Mouse (Mus musculus) limb, embryonic 11.5 days (tissue): ENCODE data around the gene Thbs3. TPM values are rescaled to one million over a fixed set of nuclear protein-coding genes. Genes with fewer than 3 reads are reported as not detected.

Source experiments
- ATAC-seq: fragments of 200-750 bp; cut with Nextera tagmentation; 2 replicates; pipeline ENCODE4 v1.8.0; 2017; ENCODE audit warnings: low read depth; ENCODE audit not compliant: insufficient number of reproducible peaks, low FRiP score, low TSS enrichment
- DNase-seq: peaks from one replicate; pipeline ENCODE4 v3.0.0-alpha.2; 2015; ENCODE audit warnings: low spot score
- H3K27ac ChIP-seq: fragments of 300-500 bp; sonication (generic); replicated peaks from 2 replicates; pipeline ENCODE4 v1.5.1; 2014; ENCODE audit warnings: low read depth, mild to moderate bottlenecking, low read length
- H3K27me3 ChIP-seq: fragments of 300-500 bp; sonication (generic); 2 replicates; pipeline ENCODE4 v1.6.1; 2014; ENCODE audit warnings: mild to moderate bottlenecking, low read length, mixed read lengths; ENCODE audit not compliant: control insufficient read depth, insufficient read depth
- H3K36me3 ChIP-seq: fragments of 300-500 bp; sonication (generic); 2 replicates; pipeline ENCODE4 v1.6.1; 2014; ENCODE audit warnings: mild to moderate bottlenecking, low read length, moderate library complexity, mixed read lengths; ENCODE audit not compliant: control insufficient read depth, insufficient read depth
- H3K4me1 ChIP-seq: fragments of 300-500 bp; sonication (generic); 2 replicates; pipeline ENCODE4 v1.6.1; 2014; ENCODE audit warnings: low read length, mixed read lengths; ENCODE audit not compliant: control insufficient read depth, insufficient read depth
- H3K4me2 ChIP-seq: fragments of 300-500 bp; sonication (generic); 2 replicates; pipeline ENCODE4 v1.6.1; 2014; ENCODE audit warnings: low read depth, mild to moderate bottlenecking, moderate library complexity; ENCODE audit not compliant: severe bottlenecking
- H3K4me3 ChIP-seq: fragments of 300-500 bp; sonication (generic); 2 replicates; pipeline ENCODE4 v1.5.1; 2014; ENCODE audit warnings: low read depth, low read length
- H3K9ac ChIP-seq: fragments of 300-500 bp; sonication (generic); 2 replicates; pipeline ENCODE4 v1.6.1; 2014; ENCODE audit warnings: mild to moderate bottlenecking, low read length
- H3K9me3 ChIP-seq: fragments of 300-500 bp; sonication (generic); 2 replicates; pipeline ENCODE4 v1.6.1; 2016; ENCODE audit warnings: low read length; ENCODE audit not compliant: control insufficient read depth
- WGBS: fragments of 180-500 bp; shearing (Covaris S2); extraction: QIAGEN DNeasy Blood & Tissue Kit; methylation state at CpG from one replicate; pipeline ENCODE4 v1.1.7; 2014; 5-methylcytosine and 5-hydroxymethylcytosine counted together
- microRNA counts: library from miRNA; unstranded; fragments of <30 nt; microRNA quantifications from one replicate; lab custom pipeline; 2016
- microRNA-seq: library from miRNA; unstranded; fragments of <30 nt; microRNA quantifications from one replicate; pipeline ENCODE4, GENCODE M21; 2016
- polyA plus RNA-seq: library from polyadenylated mRNA; unstranded; fragments of >200 nt; fragmentation: Nextera tagmentation; extraction: Ambion mirVana; gene quantifications from 2 replicates; pipeline ENCODE4 v1.2.1, GENCODE M21; 2014

Thbs3 gene
- polyA plus RNA-seq, 1 experiment from 2014 or later = 21.0 TPM

GRCm38 (mm10) chr3:89270891-89271290 lies 55.9 kb downstream of the Thbs3 start:
- H3K4me3 ChIP-seq = peak overlapping the region; percentile 42
- H3K4me2 ChIP-seq = peak overlapping the region; percentile 77; the same call in 1 of the 2 replicates
- ATAC-seq = no peak
- H3K9ac ChIP-seq = peak overlapping the region; percentile 78
- 79% methylated on average over 6 of the region's 6 CpGs for WGBS
- peaks cover 15% of the 10 kb centered on the region for H3K4me1 ChIP-seq
- no peaks in the 10 kb centered on the region for H3K36me3 ChIP-seq
- no peaks in the 10 kb centered on the region for H3K9me3 ChIP-seq
- H3K27ac ChIP-seq = peak overlapping the region; percentile 66; the same call in 1 of the 2 replicates
- no peak for DNase-seq
- no peaks in the 10 kb centered on the region for H3K27me3 ChIP-seq

GRCm38 (mm10) chr3:89271760-89272159 lies 56.8 kb downstream of the Thbs3 start:
- H3K9ac ChIP-seq = no peak overlapping the region
- no peaks in the 10 kb centered on the region for H3K27me3 ChIP-seq
- peaks cover 19% of the 10 kb centered on the region for H3K4me1 ChIP-seq
- no peak overlapping the region for H3K4me2 ChIP-seq
- 80% methylated on average over 6 of the region's 6 CpGs for WGBS
- DNase-seq = no peak
- H3K27ac ChIP-seq = no peak overlapping the region
- H3K9me3 ChIP-seq = no peaks in the 10 kb centered on the region
- no peak overlapping the region for H3K4me3 ChIP-seq
- H3K36me3 ChIP-seq = no peaks in the 10 kb centered on the region
- no peak for ATAC-seq

GRCm38 (mm10) chr3:89276061-89276460 lies 61.1 kb downstream of the Thbs3 start:
- H3K4me3 ChIP-seq = no peak overlapping the region
- H3K4me1 ChIP-seq = peaks cover 37% of the 10 kb centered on the region
- WGBS = 95% methylated on average over 13 of the region's 13 CpGs
- 0 out of 2 replicates have a peak, but pooled peaks cover 6% of the 10 kb centered on the region for H3K27me3 ChIP-seq
- no peaks in the 10 kb centered on the region for H3K9me3 ChIP-seq
- no peak for ATAC-seq
- H3K4me2 ChIP-seq = no peak overlapping the region
- no peak overlapping the region for H3K27ac ChIP-seq
- no peak for DNase-seq
- no peak overlapping the region for H3K9ac ChIP-seq
- no peaks in the 10 kb centered on the region for H3K36me3 ChIP-seq

MicroRNAs encoded within 50 kb of the gene (microRNA counts, 519-probe panel; counts per million panel counts)
- microRNA mmu-miR-92b (lab: Ali Mortazavi, UCI) = 1,929 counts per million, percentile 15 among the panel's probes with 10 or more counts

Small RNAs within 50 kb of the gene (microRNA-seq; reads per million reads assigned to microRNA genes)
- gene Mir92b = 542 reads per million, percentile 67 among the genes with 10 or more reads in this experiment

Other genes starting within 250 kb of the Thbs3 start
- 13.8 TPM in 2 replicates for gene Rusc1, start 121.9 kb upstream of the Thbs3 start, polyA plus RNA-seq
- gene Gm43738, start 114.1 kb upstream of the Thbs3 start, polyA plus RNA-seq = not detected in 2 replicates
- gene Fdps, start 113.2 kb upstream of the Thbs3 start, polyA plus RNA-seq = 315 and 326 TPM in 2 replicates
- 1.2 and 1.6 TPM in 2 replicates for gene Pklr, start 79.0 kb upstream of the Thbs3 start, polyA plus RNA-seq
- gene Hcn3, start 55.0 kb upstream of the Thbs3 start, polyA plus RNA-seq = 1.0 and 1.1 TPM in 2 replicates
- gene Clk2, start 50.4 kb upstream of the Thbs3 start, polyA plus RNA-seq = 34.8 and 35.2 TPM in 2 replicates
- 107 and 110 TPM in 2 replicates for gene Scamp3, start 37.7 kb upstream of the Thbs3 start, polyA plus RNA-seq
- 24.0 and 27.1 TPM in 2 replicates for gene Fam189b, start 32.0 kb upstream of the Thbs3 start, polyA plus RNA-seq
- gene Gba, start 12.3 kb upstream of the Thbs3 start, polyA plus RNA-seq = 30.7 and 33.1 TPM in 2 replicates
- gene Mtx1, start 11.9 kb downstream of the Thbs3 start, polyA plus RNA-seq = 213 and 231 TPM in 2 replicates
- gene Muc1, start 13.9 kb downstream of the Thbs3 start, polyA plus RNA-seq = 0.68 TPM in 1 of 2 replicates, not detected in the other
- 272 and 295 TPM in 2 replicates for gene Krtcap2, start 30.8 kb downstream of the Thbs3 start, polyA plus RNA-seq
- gene Trim46, start 31.1 kb downstream of the Thbs3 start, polyA plus RNA-seq = 4.0 and 5.5 TPM in 2 replicates
- gene Dpm3, start 44.2 kb downstream of the Thbs3 start, polyA plus RNA-seq = 93.3 and 106 TPM in 2 replicates
- gene Slc50a1, start 55.4 kb downstream of the Thbs3 start, polyA plus RNA-seq = 46.4 and 47.2 TPM in 2 replicates
- 42.4 and 47.7 TPM in 2 replicates for gene Efna1, start 66.0 kb downstream of the Thbs3 start, polyA plus RNA-seq
- 13.9 and 19.3 TPM in 2 replicates for gene Efna3, start 107.8 kb downstream of the Thbs3 start, polyA plus RNA-seq
- 46.9 and 48.9 TPM in 2 replicates for gene Efna4, start 122.8 kb downstream of the Thbs3 start, polyA plus RNA-seq
- gene Adam15, start 134.8 kb downstream of the Thbs3 start, polyA plus RNA-seq = 17.8 and 21.0 TPM in 2 replicates
- 0.23 and 0.28 TPM in 2 replicates for gene Dcst2, start 146.8 kb downstream of the Thbs3 start, polyA plus RNA-seq
- gene Dcst1, start 150.1 kb downstream of the Thbs3 start, polyA plus RNA-seq = 0.37 and 0.44 TPM in 2 replicates
- 0.41 and 0.45 TPM in 2 replicates for gene Zbtb7b, start 179.6 kb downstream of the Thbs3 start, polyA plus RNA-seq
- 0.61 TPM in 1 of 2 replicates, not detected in the other for gene Lenep, start 187.6 kb downstream of the Thbs3 start, polyA plus RNA-seq
- gene Flad1, start 196.7 kb downstream of the Thbs3 start, polyA plus RNA-seq = 19.0 and 21.9 TPM in 2 replicates
- gene Cks1b, start 203.2 kb downstream of the Thbs3 start, polyA plus RNA-seq = 774 and 797 TPM in 2 replicates
- gene Shc1, start 203.3 kb downstream of the Thbs3 start, polyA plus RNA-seq = 55.7 and 64.5 TPM in 2 replicates
- gene Pygo2, start 215.0 kb downstream of the Thbs3 start, polyA plus RNA-seq = 64.3 and 65.5 TPM in 2 replicates
- gene Pbxip1, start 221.5 kb downstream of the Thbs3 start, polyA plus RNA-seq = 10.3 and 11.5 TPM in 2 replicates
- 58.6 and 64.0 TPM in 2 replicates for gene Pmvk, start 239.4 kb downstream of the Thbs3 start, polyA plus RNA-seq